Mouse (Mus musculus) liver, embryonic 14.5 days (tissue): ENCODE results near the gene Gm10722.
"Not testable (repeated sequence)": the region's sequence is repeated elsewhere in the genome, so short reads cannot be mapped to it uniquely, and the experiment has no call there.

Experiments used
- CTCF ChIP-seq: IDR thresholded peaks from 2 replicates; pipeline ENCODE4 v1.5.1; 2016; ENCODE audit warnings: antibody characterized with exemption, low read depth, control low read depth
- EP300 ChIP-seq: IDR thresholded peaks from 2 replicates; pipeline ENCODE4 v1.6.1; 2016; ENCODE audit warnings: antibody characterized with exemption, low read depth

GRCm38 (mm10) chr9:3012054-3012621 is 11.4 kb downstream of the Gm10722 start:
- TF ChIP-seq CTCF, EP300: not testable (repeated sequence)
